Mouse (Mus musculus) kidney, embryonic 15.5 days (tissue): ENCODE results near the gene Nol7. TPM values are rescaled to one million over a fixed set of nuclear protein-coding genes. Genes with fewer than 3 reads are reported as not detected.

Experiments
- polyA plus RNA-seq: library from polyadenylated mRNA; unstranded; fragments of >200 nt; fragmentation: Nextera tagmentation; extraction: Ambion mirVana; gene quantifications from 2 replicates; pipeline ENCODE4 v1.2.1, GENCODE M21; 2015

Nol7 gene
- polyA plus RNA-seq, 1 experiment from 2014 or later = 137 TPM

Other genes starting within 250 kb of the Nol7 start
- 51.6 and 54.7 TPM in 2 replicates for gene Tbc1d7, start 226.9 kb upstream of the Nol7 start, polyA plus RNA-seq
- gene Gfod1, start 94.2 kb upstream of the Nol7 start, polyA plus RNA-seq = 0.28 and 0.65 TPM in 2 replicates
- 19.6 and 21.5 TPM in 2 replicates for gene Sirt5, start 32.9 kb upstream of the Nol7 start, polyA plus RNA-seq
- 8.2 and 10.8 TPM in 2 replicates for gene Ranbp9, start 82.9 kb downstream of the Nol7 start, polyA plus RNA-seq
- gene Mcur1, start 161.8 kb downstream of the Nol7 start, polyA plus RNA-seq = 20.2 and 21.9 TPM in 2 replicates
- 1.3 and 2.3 TPM in 2 replicates for gene Rnf182, start 217.3 kb downstream of the Nol7 start, polyA plus RNA-seq